ENCODE assay signal across 20 mouse cellular contexts in genomic region chr9:32713790-32714189, GRCm38 (mm10).
DNase-seq lines count a peak whose midpoint lies in the region; ATAC-seq and TF ChIP-seq lines count a peak whose summit lies in the region.
"Had no signal": no experiment of that assay in that cellular context is flagged by ENCODE, and none has a peak within 500 bp of the region (broad histone marks: within the 10 kb centered on the region; RNA-seq: fewer than 3 reads in every experiment).

No protein-coding gene starts in this region.

- 0 out of 2 replicates have a peak overlapping the region, but pooled peaks have one; percentile 7 for H3K27ac ChIP-seq in heart, embryonic 11.5 days (ENCODE audit: low read depth, low read length)
- H3K27ac ChIP-seq in kidney, embryonic 16.5 days (ENCODE audit: low read length), result peak overlapping the region; percentile 16; the same call in 1 of the 2 replicates
- peak overlapping the region; percentile 16; the same call in 1 of the 2 replicates for H3K27ac ChIP-seq in brown adipose tissue, adult 24 weeks (replicated peaks; ENCODE audit: low read depth, low read length)
- no peak overlapping the region for H3K27ac ChIP-seq in limb, embryonic 14.5 days (replicated peaks; ENCODE audit: low read depth, low read length)
- H3K27ac ChIP-seq: hindbrain, postnatal 0 days; liver, embryonic 15.5 days; neural tube, embryonic 15.5 days; stomach, postnatal 0 days had no signal

- no peaks in the 10 kb centered on the region for H3K36me3 ChIP-seq in heart, embryonic 11.5 days (ENCODE audit: control insufficient read depth, insufficient read depth, low read length)
- H3K36me3 ChIP-seq in kidney, embryonic 16.5 days (ENCODE audit: insufficient read depth, low read length), result no peaks in the 10 kb centered on the region
- no peaks in the 10 kb centered on the region for H3K36me3 ChIP-seq in limb, embryonic 14.5 days (ENCODE audit: control insufficient read depth, insufficient read depth, low read length)
- H3K36me3 ChIP-seq: liver, embryonic 15.5 days; neural tube, embryonic 15.5 days had no signal

- no peak for TF ChIP-seq POLR2A in limb, embryonic 14.5 days (IDR thresholded peaks at IDR 0.05; ENCODE audit: borderline replicate concordance, extremely low read depth, insufficient read depth, insufficient read length)

- WGBS in heart, embryonic 11.5 days (ENCODE audit: insufficient replicate concordance), result 51% methylated on average over 4 of the region's 4 CpGs
- WGBS in kidney, embryonic 16.5 days, result 28% methylated on average over 4 of the region's 4 CpGs
- 14% methylated on average over 4 of the region's 4 CpGs for WGBS in limb, embryonic 14.5 days

- intact Hi-C loops in heart, postnatal 36 days (cut with DNase I), result loop anchor here (2.0 to 10.0 kb wide), 4 partner anchors 17 to 309 kb away; no protein-coding TSS in a partner anchor

- H3K4me3 ChIP-seq in heart, embryonic 11.5 days (ENCODE audit: low read depth, low read length), result no peak overlapping the region
- no peak overlapping the region for H3K4me3 ChIP-seq in kidney, embryonic 16.5 days (ENCODE audit: low read length)
- H3K4me3 ChIP-seq in brown adipose tissue, adult 24 weeks (ENCODE audit: insufficient read depth, low read depth, low read length), result no peak overlapping the region
- H3K4me3 ChIP-seq in limb, embryonic 14.5 days (replicated peaks; ENCODE audit: low read length), result no peak overlapping the region
- H3K4me3 ChIP-seq: liver, embryonic 15.5 days; neural tube, embryonic 15.5 days had no signal

- H3K9ac ChIP-seq in heart, embryonic 11.5 days (ENCODE audit: low read depth, low read length), result no peak overlapping the region
- no peak overlapping the region for H3K9ac ChIP-seq in kidney, embryonic 16.5 days (replicated peaks; ENCODE audit: low read length)
- H3K9ac ChIP-seq in limb, embryonic 14.5 days (ENCODE audit: low read depth, low read length, severe bottlenecking), result no peak overlapping the region
- H3K9ac ChIP-seq: forebrain, postnatal 0 days; liver, embryonic 15.5 days; neural tube, embryonic 15.5 days had no signal

- H3K4me2 ChIP-seq in heart, embryonic 11.5 days, result no peak overlapping the region
- H3K4me2 ChIP-seq in kidney, embryonic 16.5 days (replicated peaks; ENCODE audit: low read depth, low read length), result no peak overlapping the region
- H3K4me2 ChIP-seq in limb, embryonic 14.5 days (replicated peaks; ENCODE audit: low read depth, low read length, severe bottlenecking), result 0 out of 2 replicates have a peak overlapping the region, but pooled peaks have one; percentile 6
- H3K4me2 ChIP-seq: liver, embryonic 15.5 days; midbrain, embryonic 11.5 days; neural tube, embryonic 15.5 days had no signal

- H3K9me3 ChIP-seq in heart, embryonic 11.5 days (replicated peaks; ENCODE audit: control insufficient read depth, low read length), result no peaks in the 10 kb centered on the region
- no peaks in the 10 kb centered on the region for H3K9me3 ChIP-seq in kidney, embryonic 16.5 days (ENCODE audit: low read length)
- no peaks in the 10 kb centered on the region for H3K9me3 ChIP-seq in limb, embryonic 14.5 days (ENCODE audit: control insufficient read depth, low read length)
- H3K9me3 ChIP-seq: liver, embryonic 15.5 days; neural tube, embryonic 15.5 days had no signal

- H3K27me3 ChIP-seq in heart, embryonic 11.5 days (ENCODE audit: control insufficient read depth, insufficient read depth, low read length), result no peaks in the 10 kb centered on the region
- no peaks in the 10 kb centered on the region for H3K27me3 ChIP-seq in kidney, embryonic 16.5 days (ENCODE audit: insufficient read depth, low read length)
- no peaks in the 10 kb centered on the region for H3K27me3 ChIP-seq in limb, embryonic 14.5 days (ENCODE audit: control insufficient read depth, insufficient read depth, low read length)
- H3K27me3 ChIP-seq: liver, embryonic 15.5 days had no signal

- no peak for ATAC-seq in heart, embryonic 11.5 days (replicated peaks; ENCODE audit: insufficient number of reproducible peaks, low FRiP score, low TSS enrichment)
- ATAC-seq in kidney, embryonic 16.5 days (ENCODE audit: low FRiP score, low TSS enrichment), result no peak
- ATAC-seq in limb, embryonic 14.5 days (ENCODE audit: low FRiP score, low read depth), result peak; percentile 51; the same call in 1 of the 2 replicates
- no peak for ATAC-seq in monocyte, adult 5-6 weeks (replicated peaks; ENCODE audit: insufficient number of reproducible peaks, low FRiP score, low TSS enrichment, poor library complexity, severe bottlenecking)
- ATAC-seq: forebrain, postnatal 0 days; hindbrain, postnatal 0 days had no signal

- H3K4me1 ChIP-seq in heart, embryonic 11.5 days (ENCODE audit: control insufficient read depth, insufficient read depth, low read length), result peaks cover 68% of the 10 kb centered on the region
- peaks cover 96% of the 10 kb centered on the region for H3K4me1 ChIP-seq in kidney, embryonic 16.5 days (ENCODE audit: insufficient read depth, low read length)
- H3K4me1 ChIP-seq in brown adipose tissue, adult 24 weeks (ENCODE audit: control insufficient read depth, insufficient read depth, insufficient read length, low read length), result peaks cover 63% of the 10 kb centered on the region
- H3K4me1 ChIP-seq in limb, embryonic 14.5 days (ENCODE audit: control insufficient read depth, insufficient read depth, low read length), result peaks cover 95% of the 10 kb centered on the region

- no peak for DNase-seq in heart, postnatal 36 days
- no peak for DNase-seq in kidney, postnatal 25 days
- peak; percentile 72 for DNase-seq in limb, embryonic 14.5 days (ENCODE audit: low spot score)
- DNase-seq: adrenal gland, adult 8-10 months; cerebellum, adult 18-20 months; cerebellum, postnatal 36 days; forebrain, postnatal 0 days; gastrocnemius, postnatal 14 days; heart, postnatal 10 days; kidney, adult 11 months; lung, postnatal 4 days had no signal
